Mouse (Mus musculus) T-helper 2 cell (primary cell): ENCODE measurements around the gene Tchp.

Experiments used
- in situ Hi-C: fragments of 300-600 bp; cut with MboI, MseI; formaldehyde crosslinking; loops from one replicate; pipeline ENCODE4 v1.15.1; 2025; ENCODE audit warnings: high pct_unique_total_duplicates

Tchp gene

GRCm38 (mm10) chr5:114707265-114708068 lies at the start of gene Tchp:
Gene Tchp (plus strand): TSS chr5:114707760.
- in situ Hi-C loops = no loop called here

DNA sequence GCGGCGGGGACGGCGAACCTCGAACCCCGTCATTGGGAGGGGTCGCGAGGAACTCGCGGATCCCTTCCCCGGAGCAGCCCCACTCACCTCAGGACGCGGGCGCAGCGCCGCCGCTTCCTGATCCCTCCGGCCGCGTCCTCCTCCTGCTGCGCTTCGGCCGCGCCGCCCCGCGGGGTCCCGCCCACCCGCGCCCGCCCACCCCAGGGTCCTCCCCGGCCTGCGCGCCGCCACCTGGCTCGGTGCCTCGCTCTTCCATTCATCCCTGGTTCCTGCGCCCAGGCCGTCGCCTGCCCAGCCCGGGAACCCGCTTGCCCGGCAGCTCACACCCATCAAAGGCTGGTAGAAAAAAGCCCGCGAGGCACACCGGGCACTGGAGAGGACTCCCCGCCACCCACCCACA lies 49.3 kb upstream of the Tchp start, which contains the start of gene Trpv4:
TSS of gene Trpv4 (minus strand) at position 167 of the 400 bp plus-strand sequence.
- in situ Hi-C loops = no loop called here

- in situ Hi-C loops = no loop called here
Observed at GRCm38 (mm10) chr5:114661029-114661428, 46.5 kb upstream of the Tchp start.

GRCm38 (mm10) chr5:114664139-114664538 lies 43.4 kb upstream of the Tchp start:
- in situ Hi-C loops = no loop called here

DNA sequence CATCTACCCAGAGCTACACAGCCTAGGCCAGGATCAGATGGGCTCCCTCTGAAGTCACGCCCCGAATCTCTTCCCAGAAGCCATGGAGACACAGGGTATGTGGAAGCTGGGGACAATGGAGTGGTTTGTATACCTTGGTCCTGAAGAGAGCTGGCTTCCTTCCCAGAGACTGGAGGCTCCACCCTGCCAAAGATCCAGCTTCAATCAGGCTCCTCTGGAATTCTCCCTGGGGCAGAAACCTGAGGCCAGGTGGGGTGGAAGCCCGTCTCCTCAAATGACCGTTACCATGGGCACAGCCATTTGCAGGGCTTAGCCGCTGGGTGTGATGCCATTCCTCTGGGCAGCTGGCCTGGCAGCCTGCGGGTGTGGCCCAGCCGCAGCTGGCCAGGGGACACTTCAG lies 42.8 kb upstream of the Tchp start:
- in situ Hi-C loops = no loop called here

- in situ Hi-C loops = no loop called here
Observed at GRCm38 (mm10) chr5:114666659-114667058, 40.9 kb upstream of the Tchp start.

- in situ Hi-C loops = no loop called here
Observed at GRCm38 (mm10) chr5:114667228-114667856, 40.2 kb upstream of the Tchp start.

- in situ Hi-C loops = no loop called here
Observed at GRCm38 (mm10) chr5:114669014-114669413, 38.5 kb upstream of the Tchp start.

DNA sequence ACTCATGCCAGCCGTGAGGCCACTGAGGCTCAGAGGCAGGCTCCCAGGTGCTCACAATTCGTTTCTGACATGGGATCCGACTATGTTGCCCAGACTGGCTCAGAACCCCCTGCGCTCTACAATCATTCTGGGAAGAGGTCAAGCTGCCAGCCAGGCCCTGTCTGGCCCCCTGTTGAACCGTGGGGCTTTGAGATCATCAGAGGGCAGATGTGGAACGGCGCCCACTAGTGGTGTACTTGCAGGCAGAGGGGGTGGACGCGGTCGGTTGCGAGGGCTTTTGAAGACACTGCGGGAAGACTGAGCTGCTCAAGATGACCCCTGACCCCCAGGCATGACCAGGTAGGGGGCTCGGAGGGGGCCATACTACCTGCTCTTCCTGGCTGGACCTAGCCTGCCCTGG lies 34.4 kb upstream of the Tchp start:
- in situ Hi-C loops = no loop called here

GRCm38 (mm10) chr5:114674594-114674993 lies 33.0 kb upstream of the Tchp start:
- in situ Hi-C loops = no loop called here

DNA sequence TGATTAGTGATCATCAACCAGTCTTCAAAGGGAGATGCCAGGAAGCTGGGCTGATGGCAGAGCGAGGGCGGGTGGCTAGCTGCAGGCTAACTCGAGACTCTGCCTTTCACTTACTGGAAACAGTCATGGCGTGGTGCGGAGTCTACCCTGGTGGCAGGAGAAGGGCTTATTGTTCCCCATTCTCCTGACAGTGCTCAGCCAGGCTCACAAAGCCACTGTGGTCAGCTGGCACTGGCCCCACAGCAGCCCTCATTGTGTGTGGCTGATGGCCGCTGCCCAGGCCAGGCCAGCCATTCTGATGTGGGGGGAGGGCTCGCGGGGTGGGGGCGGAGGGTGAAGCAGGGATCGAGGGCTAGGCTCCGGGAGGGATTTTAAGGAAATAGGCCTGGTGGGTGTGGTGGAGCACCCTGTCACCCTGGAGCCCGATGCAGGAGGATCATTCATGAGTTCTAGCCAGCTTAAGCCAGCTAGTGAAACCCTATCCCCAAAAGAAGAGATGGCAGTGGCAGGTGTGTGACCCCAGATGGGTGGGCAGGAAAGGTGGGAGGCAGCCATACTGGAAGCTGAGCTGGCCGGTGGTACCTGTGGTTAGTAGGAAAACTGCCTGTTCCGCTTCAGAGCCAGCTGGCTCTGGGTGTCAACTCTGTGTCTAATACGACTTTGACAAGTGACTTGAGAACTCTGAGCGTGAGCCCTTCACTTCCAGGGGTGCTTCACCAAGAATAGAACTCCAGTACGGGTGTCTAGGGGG lies 27.5 kb upstream of the Tchp start:
- in situ Hi-C loops = no loop called here

DNA sequence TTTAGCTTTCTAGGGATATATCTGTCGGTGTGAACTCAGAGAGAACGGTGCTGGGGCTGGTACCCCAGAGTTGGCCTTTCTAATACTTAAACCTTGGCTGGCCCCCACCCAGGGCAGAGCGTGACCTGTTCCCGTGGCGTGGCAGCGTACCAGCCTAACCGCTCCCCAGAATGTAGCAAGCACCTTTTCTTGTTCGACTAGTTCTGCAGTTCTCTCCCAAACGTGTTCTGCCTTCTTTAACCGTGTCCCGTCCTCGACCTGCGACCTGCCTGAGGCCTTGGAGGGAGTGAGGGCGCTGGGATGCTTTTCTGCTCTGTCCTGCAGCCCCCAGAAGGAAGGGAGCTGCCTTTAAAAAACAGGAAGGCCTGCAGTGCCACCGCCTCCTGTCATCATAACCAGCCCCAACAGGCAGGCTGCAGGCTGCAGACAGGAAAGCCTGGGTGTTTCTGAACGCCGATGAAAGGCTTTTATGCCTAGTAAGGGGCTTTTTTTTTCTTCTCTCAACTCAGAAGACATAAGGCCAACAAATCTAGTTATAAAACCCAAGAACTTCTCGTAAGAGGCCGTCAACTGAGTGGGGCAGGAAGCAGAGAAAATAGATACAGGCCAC lies 26.8 kb upstream of the Tchp start:
- in situ Hi-C loops = no loop called here

DNA sequence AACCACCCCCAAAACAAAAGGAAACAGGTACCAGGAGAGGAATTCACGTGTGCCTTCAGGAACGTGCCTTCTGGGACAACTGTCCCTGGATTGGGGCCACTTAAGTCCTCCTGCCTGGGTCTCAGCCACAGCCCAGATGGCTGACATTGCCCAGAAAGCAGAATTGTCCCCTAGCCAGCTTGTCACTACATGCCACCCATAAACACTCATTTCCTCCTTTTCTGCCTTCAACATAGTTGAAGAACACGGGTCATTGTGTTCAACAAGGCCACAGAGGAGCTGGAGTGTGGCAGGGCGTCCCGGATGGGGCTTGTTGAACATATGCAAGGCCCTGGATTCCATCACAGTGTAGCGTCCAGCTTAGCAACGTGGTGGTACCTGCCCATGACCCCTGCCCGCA lies 25.8 kb upstream of the Tchp start:
- in situ Hi-C loops = no loop called here

DNA sequence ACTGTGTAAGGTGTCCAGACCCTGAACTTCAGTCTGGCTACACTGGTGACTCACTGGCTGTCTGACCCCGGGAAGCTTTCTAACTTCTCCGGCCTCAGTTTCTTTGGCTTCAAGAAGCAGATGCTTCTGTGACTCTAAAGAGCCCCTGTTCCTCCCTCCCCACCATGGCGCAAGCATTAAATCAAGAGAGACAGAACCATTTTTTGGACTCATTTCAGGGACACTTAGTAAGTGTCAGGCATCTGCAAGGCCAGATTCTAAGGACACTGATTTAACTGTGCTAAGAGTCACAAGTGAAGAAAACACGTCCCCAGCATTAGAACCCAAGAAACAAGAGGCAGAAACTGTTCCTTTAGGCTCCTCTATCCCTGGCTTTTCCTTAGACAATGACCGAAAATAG lies 21.6 kb upstream of the Tchp start:
- in situ Hi-C loops = no loop called here

GRCm38 (mm10) chr5:114686726-114687210 lies 20.8 kb upstream of the Tchp start:
- in situ Hi-C loops = no loop called here

DNA sequence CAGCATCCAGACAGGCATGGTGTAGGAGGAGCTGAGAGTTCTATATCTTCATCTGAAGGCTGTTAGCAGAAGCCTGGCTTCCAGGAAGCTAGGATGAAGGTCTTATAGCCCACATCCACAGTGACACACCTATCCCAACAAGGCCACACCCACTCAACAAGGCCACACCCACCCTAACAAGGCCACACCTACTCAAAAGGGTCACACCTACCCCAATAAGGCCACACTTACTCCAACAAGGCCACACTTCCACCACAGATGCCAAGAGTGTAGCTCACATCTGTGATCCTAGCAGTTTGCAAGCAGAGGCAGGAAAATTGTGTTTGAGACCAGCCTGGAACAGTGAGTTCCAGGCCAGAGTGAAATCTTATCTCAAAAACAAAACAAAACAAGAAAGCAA lies 19.7 kb upstream of the Tchp start:
- in situ Hi-C loops = no loop called here

- in situ Hi-C loops = no loop called here
Observed at GRCm38 (mm10) chr5:114688703-114689102, 18.9 kb upstream of the Tchp start.

DNA sequence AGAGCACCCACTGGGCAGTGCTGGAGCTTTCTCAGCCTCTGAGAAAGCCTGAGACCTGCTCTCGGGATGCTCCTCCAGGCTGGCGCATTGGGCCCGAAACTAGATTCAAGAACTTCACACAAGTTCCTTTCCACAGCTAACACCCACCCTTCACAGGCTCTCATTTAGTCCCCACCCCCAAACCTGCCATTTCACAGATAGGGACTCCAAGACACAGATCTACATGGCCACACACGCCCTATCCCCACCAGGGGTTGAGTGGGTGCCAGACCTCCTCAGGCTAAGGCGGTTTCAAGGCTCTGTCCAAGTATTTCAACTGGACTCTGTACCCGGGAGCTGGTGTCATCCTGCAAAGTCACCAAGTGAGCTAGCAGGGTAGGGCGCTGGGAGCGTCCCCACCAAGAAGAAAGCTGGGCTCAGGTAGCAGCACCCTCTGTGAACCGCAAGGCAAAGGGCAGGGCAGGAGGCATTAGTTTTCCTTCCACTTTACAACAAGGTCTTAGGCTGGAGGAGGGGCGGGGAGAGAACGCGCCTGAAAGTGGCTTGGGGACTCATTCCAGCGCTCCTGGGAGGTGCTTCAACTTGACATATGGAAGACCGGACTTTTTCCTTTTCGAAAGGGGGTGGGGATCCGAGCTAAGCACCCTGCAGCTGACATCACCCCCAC lies 17.7 kb upstream of the Tchp start:
- in situ Hi-C loops = no loop called here

DNA sequence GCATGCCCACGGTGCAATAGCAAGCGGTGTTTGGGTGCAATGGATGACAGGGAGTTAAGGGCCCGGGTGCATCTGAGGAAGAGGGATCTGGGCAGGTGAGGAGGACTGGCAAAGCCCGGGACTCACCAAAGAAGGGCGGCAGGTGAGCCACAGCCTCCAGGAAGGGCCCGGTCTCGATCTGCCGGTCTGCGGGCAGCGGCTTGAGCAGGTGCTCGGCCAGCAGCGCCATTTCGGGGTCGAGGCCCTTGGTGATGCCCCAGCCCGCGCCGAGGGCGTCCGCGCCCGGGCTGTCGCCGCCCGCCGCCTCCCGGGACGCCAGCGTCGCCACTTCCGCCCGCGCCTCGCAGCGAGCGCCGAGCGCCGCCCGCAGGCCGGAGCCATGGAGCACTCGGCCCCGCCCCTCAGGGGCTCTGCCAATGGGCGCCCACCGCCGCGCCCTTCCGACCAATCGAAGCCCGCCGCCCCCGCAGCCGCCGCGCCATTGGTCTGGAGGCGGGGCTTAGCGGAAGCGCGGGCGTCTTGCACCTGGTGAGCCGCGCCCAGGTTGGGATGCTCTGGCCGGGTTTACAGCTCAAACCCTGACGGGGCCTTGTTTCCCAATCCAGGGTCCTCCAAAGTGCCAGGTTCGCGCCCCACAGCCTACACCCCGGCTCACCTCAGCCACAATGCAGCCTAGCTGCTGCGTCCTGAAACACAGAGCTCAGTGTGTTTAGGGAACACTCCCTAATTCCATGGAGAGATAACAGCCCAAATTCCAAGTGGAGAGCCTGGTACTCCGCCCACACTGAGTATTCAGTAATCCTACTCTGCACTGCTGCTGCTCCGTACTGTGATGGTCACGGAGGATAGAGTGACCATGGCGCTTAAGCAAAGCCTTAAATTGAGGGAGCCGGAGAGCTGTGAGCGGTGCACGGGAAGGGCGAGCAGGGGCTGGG lies 16.7 kb upstream of the Tchp start, which contains the start of gene Gltp:
TSS of gene Gltp (minus strand) at position 352 of the 935 bp plus-strand sequence.
- in situ Hi-C loops = no loop called here

- in situ Hi-C loops = no loop called here
Observed at GRCm38 (mm10) chr5:114695775-114696174, 11.8 kb upstream of the Tchp start.
